Mouse (Mus musculus) common myeloid progenitor, adult 5-6 weeks (primary cell): Measurements from ENCODE around the gene Slc12a4. TPM values are rescaled to one million over a fixed set of nuclear protein-coding genes. Genes with fewer than 3 reads are reported as not detected.

Experiments
- ATAC-seq: replicated peaks from 2 replicates; pipeline ENCODE4 v1.8.0; 2016; ENCODE audit warnings: low read depth, mild to moderate bottlenecking, moderate TSS enrichment, inconsistent platforms; ENCODE audit not compliant: poor library complexity, severe bottlenecking
- total RNA-seq: library from RNA; stranded (forward); fragments of 200-1000, 187-1606 nt; gene quantifications from 2 replicates; pipeline ENCODE4 v1.2.3, GENCODE M21; 2017

Gene Slc12a4
- total RNA-seq, 1 experiment from 2014 or later = 8.1 TPM

DNA sequence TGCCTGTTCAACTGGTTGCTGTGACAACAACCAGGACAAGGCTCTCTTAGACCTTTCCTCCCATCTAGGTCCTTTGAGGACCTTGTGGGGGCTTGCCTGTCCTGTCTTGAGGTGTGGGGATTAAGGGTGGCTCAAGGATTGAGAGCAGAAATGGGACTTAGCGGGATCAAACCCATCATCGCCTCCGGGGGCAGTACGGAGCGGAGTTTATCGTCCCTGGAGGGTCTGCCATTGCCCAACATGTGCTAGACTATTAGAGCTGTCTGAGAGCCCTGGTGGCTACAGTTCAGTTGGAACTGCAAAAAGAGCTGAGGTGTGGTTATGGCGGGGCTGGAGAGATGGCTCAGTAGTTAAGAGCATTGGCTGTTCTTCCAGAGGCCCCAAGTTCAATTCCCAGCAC, 9.5 kb upstream of the Slc12a4 start:
- no peak; the same call in 1 of the 2 replicates for ATAC-seq

- ATAC-seq = no peak
Observed at GRCm38 (mm10) chr8:105971019-105971720, 5.3 kb upstream of the Slc12a4 start.

- ATAC-seq = no peak
Observed at GRCm38 (mm10) chr8:105969367-105969766, 3.5 kb upstream of the Slc12a4 start.

GRCm38 (mm10) chr8:105966692-105967311, 905 bp upstream of the Slc12a4 start:
- peak; percentile 62 for ATAC-seq

GRCm38 (mm10) chr8:105965266-105965904, 512 bp downstream of the Slc12a4 start:
- peak; percentile 27 for ATAC-seq

DNA sequence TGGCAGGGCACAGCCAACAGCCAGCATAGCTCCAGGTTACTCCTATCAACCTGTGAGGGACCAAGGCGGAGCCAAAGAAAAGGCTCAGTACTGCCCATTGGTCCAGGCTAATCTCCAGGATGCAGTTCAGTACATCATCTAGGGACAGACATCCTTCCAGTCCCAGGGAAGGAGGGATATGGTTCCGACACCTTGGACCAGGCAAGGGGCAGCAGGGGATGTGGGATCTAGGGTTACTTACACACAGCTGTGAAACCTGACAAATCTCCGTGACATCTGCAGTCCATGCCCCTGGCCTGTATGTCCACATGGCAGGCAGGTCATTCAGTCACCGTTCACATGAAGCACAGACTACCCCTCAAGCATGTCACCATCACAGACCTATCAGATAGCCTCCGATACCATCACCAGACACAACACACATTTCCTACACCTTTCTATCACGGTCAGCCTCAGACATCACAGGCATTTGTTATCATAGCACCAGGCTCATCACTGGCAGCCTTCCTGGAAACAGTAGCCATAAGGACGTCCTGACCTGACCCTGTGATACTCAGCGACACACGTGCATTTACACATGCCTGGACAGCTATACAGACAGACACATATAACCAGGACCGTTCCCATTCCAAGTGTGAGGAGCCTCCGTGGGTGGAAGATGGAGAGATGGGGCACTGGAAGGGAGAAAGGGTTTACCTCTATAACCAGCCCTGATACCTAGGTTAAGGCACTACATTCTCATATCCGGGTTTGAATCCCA, 1.2 kb downstream of the Slc12a4 start:
- no peak for ATAC-seq

DNA sequence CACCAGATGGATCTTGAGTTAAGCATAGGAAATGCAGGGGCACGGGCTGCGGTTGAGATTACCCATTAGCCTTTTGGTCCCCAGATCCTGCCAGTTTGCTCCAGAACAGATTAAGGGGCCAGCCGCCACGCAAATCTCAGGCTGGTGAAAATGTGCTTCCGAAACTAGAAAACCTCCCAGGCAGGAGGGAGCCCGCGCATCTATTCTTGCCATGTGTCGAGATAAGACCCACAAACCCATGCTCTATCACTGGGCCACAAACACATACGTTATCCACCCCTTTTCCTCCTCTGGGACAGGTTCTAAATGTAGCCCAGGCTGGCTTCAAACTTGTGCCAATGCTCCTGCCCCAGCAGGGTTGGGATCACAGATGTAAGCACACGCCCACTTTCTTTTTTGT, 4.4 kb downstream of the Slc12a4 start:
- ATAC-seq = peak; percentile 21

GRCm38 (mm10) chr8:105961101-105961500, 4.8 kb downstream of the Slc12a4 start:
- no peak for ATAC-seq

GRCm38 (mm10) chr8:105959350-105959749, 6.5 kb downstream of the Slc12a4 start:
- ATAC-seq = no peak

DNA sequence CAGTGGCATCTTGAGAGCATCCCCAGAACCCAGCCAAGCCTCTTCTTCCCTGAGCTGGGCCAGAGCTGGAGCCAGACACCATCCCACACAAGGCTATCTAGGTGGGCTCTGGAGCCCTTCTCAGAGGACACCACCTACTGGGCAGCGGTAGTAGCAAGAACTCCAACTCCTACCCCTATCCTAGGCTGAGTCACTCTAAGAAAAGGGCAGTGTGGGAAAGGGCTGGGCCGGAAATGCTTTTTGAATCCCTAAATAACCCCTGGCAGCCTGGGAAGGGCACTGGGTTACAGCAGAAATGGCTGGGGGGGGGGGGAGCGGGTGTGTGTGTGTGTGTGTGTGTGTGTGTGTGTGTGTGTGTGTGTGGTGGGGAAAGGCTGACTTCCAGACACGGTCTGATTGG, 8.1 kb downstream of the Slc12a4 start:
- no peak for ATAC-seq

- no peak for ATAC-seq
Observed at GRCm38 (mm10) chr8:105956556-105956955, 9.3 kb downstream of the Slc12a4 start.

- ATAC-seq = no peak
Observed at GRCm38 (mm10) chr8:105951057-105951659, 14.7 kb downstream of the Slc12a4 start.

DNA sequence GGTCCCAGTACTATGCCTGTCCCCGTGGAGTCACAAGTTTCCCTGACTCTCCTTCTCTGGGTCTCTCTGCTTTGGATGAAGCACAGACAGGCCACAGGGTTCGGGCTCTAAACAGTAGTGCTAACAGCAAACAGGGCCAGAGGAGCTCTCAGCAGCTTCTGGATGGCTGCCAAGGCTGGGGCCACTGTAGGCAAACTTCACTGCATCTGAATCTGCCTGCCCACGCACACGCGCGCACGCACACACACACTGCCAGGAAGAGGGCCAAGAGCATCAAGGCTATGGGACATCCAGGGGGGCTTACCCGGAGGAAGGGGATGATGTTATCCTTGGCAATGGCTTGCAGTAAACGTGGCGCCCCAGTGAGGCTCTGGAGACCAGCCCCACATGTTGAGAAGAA, 16.5 kb downstream of the Slc12a4 start:
- ATAC-seq = no peak

- no peak for ATAC-seq
Observed at GRCm38 (mm10) chr8:105943321-105943739, 22.6 kb downstream of the Slc12a4 start, which contains the start of gene Lcat. Gene Lcat, minus strand, starts transcription at chr8:105943382.

- ATAC-seq = no peak
Observed at GRCm38 (mm10) chr8:105942542-105942941, 23.4 kb downstream of the Slc12a4 start.

GRCm38 (mm10) chr8:105942026-105942425, 23.9 kb downstream of the Slc12a4 start:
- no peak for ATAC-seq

GRCm38 (mm10) chr8:105938306-105938669, 27.6 kb downstream of the Slc12a4 start, which contains the start of gene Psmb10:
Gene Psmb10, minus strand, starts transcription at chr8:105938444.
- ATAC-seq = peak; percentile 53

- peak; percentile 46 for ATAC-seq
Observed at GRCm38 (mm10) chr8:105937496-105938305, 28.2 kb downstream of the Slc12a4 start.

DNA sequence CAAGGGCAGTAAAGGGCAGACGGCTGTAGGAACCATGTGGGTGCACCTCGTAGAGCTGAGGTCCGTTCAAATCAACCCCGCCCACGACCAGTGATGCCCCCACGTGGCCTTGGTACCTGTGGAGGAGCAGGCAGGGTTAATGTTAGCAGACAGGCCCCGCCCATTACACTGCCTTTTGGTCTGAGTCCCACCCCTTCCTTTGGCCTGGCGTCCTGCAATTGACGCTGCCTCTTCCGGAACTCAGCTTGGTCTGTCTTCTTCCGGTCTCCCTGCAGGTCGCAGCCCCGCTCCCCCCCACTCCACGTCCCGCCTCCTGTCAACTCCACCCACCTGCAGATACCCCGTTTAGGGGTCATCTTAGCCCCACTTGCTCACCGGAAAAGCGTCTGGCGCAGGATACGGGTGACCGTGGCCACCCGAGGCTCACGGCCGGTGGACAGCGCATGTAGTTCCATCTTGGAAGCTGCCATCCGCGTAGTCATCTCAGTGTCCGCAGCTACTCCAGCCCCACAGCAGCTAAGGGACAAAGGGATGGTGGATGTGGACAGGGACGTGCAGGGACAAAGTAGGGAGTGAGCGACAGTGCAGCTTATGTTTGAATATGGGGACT, 28.9 kb downstream of the Slc12a4 start:
- peak; percentile 80 for ATAC-seq
